Mouse (Mus musculus): Measurements from ENCODE around the gene Ninj2. TPM values are rescaled to one million over a fixed set of nuclear protein-coding genes. Genes with fewer than 3 reads are reported as not detected.

Gene Ninj2
- not detected in 2 replicates for polyA plus RNA-seq (2014; fragmentation: Nextera tagmentation; extraction: Ambion mirVana)

GRCm38 (mm10) chr6:120093100-120093499, at the start of gene Ninj2:
TSS of gene Ninj2 (plus strand) at chr6:120093350.
- no peaks in the 10 kb centered on the region for H3K27me3 ChIP-seq (ENCODE audit: control insufficient read depth, insufficient read depth, low read length)
- ATAC-seq (replicated peaks; ENCODE audit: insufficient number of reproducible peaks, low FRiP score, low TSS enrichment, low read depth) = no peak
- H3K4me1 ChIP-seq (ENCODE audit: control insufficient read depth, insufficient read depth, low read length) = no peaks in the 10 kb centered on the region
- no peak within 1 kb of the TSS for H3K27ac ChIP-seq (replicated peaks; ENCODE audit: low read depth, low read length)
- no peak within 1 kb of the TSS for H3K4me3 ChIP-seq (ENCODE audit: low read depth, low read length)
- H3K4me2 ChIP-seq (ENCODE audit: low read depth, low read length) = no peak within 1 kb of the TSS
- no peak within 1 kb of the TSS for H3K9ac ChIP-seq (replicated peaks; ENCODE audit: low read length)
- H3K9me3 ChIP-seq (replicated peaks; ENCODE audit: control insufficient read depth, low read length) = no peaks in the 10 kb centered on the region
- no peaks in the 10 kb centered on the region for H3K36me3 ChIP-seq (replicated peaks; ENCODE audit: control insufficient read depth, insufficient read depth, low read depth, low read length)
- no peak for DNase-seq (ENCODE audit: low spot score)
- WGBS = 57% methylated on average over 11 of the region's 11 CpGs

- DNase-seq (ENCODE audit: low spot score) (no peak), ATAC-seq (replicated peaks; ENCODE audit: insufficient number of reproducible peaks, low FRiP score, low TSS enrichment, low read depth) (no peak)
- Histone ChIP-seq H3K9me3 (replicated peaks; ENCODE audit: control insufficient read depth, low read length) (no peaks in the 10 kb centered on the region), H3K4me2 (ENCODE audit: low read depth, low read length) (no peak overlapping the region), H3K27me3 (ENCODE audit: control insufficient read depth, insufficient read depth, low read length) (no peaks in the 10 kb centered on the region), H3K4me3 (ENCODE audit: low read depth, low read length) (no peak overlapping the region), H3K9ac (replicated peaks; ENCODE audit: low read length) (no peak overlapping the region), H3K36me3 (replicated peaks; ENCODE audit: control insufficient read depth, insufficient read depth, low read depth, low read length) (no peaks in the 10 kb centered on the region), H3K4me1 (ENCODE audit: control insufficient read depth, insufficient read depth, low read length) (no peaks in the 10 kb centered on the region), H3K27ac (replicated peaks; ENCODE audit: low read depth, low read length) (no peak overlapping the region)
- 75% methylated on average over 4 of the region's 4 CpGs for WGBS
Observed at GRCm38 (mm10) chr6:120045406-120045805, 47.7 kb upstream of the Ninj2 start.

DNA sequence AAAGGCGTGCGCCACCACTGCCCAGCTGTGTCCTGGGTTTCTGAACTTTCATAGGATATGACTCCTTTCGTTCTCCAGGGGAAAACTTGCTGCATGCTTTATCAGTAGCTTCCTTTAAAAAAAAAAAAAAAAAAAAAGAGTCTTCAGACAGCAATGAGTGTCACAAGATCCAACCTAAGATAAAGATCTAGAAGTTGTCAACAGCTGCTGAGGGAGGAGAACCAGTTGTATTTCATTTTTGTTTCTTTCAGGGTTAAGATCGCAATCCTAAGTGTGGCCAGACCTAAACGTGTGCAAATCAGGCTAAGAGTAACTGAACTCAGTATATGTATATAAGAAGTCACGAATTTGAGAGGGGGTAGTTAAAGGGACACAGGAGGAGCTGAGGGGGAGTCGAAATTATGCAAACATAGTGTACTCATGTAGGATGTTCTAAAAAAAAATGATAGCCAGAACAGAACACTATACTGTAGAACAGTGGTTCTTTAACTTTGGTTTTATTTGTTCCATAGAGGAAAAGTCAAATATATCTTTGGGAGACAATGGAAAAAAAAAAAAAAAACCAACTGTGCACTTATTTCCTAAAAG, 45.4 kb upstream of the Ninj2 start:
- WGBS = 74% methylated on average over 7 of the region's 7 CpGs
- ATAC-seq (replicated peaks; ENCODE audit: insufficient number of reproducible peaks, low FRiP score, low TSS enrichment, low read depth) = no peak

GRCm38 (mm10) chr6:120054412-120054811, 38.7 kb upstream of the Ninj2 start:
- ATAC-seq (replicated peaks; ENCODE audit: insufficient number of reproducible peaks, low FRiP score, low TSS enrichment, low read depth) (no peak), DNase-seq (ENCODE audit: low spot score) (no peak)
- Histone ChIP-seq H3K9me3 (replicated peaks; ENCODE audit: control insufficient read depth, low read length) (no peaks in the 10 kb centered on the region), H3K36me3 (replicated peaks; ENCODE audit: control insufficient read depth, insufficient read depth, low read depth, low read length) (no peaks in the 10 kb centered on the region), H3K27ac (replicated peaks; ENCODE audit: low read depth, low read length) (no peak overlapping the region), H3K4me3 (ENCODE audit: low read depth, low read length) (no peak overlapping the region), H3K9ac (replicated peaks; ENCODE audit: low read length) (no peak overlapping the region), H3K27me3 (ENCODE audit: control insufficient read depth, insufficient read depth, low read length) (no peaks in the 10 kb centered on the region), H3K4me1 (ENCODE audit: control insufficient read depth, insufficient read depth, low read length) (no peaks in the 10 kb centered on the region), H3K4me2 (ENCODE audit: low read depth, low read length) (no peak overlapping the region)
- 80% methylated on average over 6 of the region's 6 CpGs for WGBS

More for the DNA sequence above, 45.4 kb upstream of the Ninj2 start:
- no peak overlapping the region for H3K4me3 ChIP-seq (ENCODE audit: low read depth, low read length)
- no peaks in the 10 kb centered on the region for H3K36me3 ChIP-seq (replicated peaks; ENCODE audit: control insufficient read depth, insufficient read depth, low read depth, low read length)
- no peak for DNase-seq (ENCODE audit: low spot score)
- no peaks in the 10 kb centered on the region for H3K4me1 ChIP-seq (ENCODE audit: control insufficient read depth, insufficient read depth, low read length)
- no peak overlapping the region for H3K27ac ChIP-seq (replicated peaks; ENCODE audit: low read depth, low read length)
- no peaks in the 10 kb centered on the region for H3K9me3 ChIP-seq (replicated peaks; ENCODE audit: control insufficient read depth, low read length)
- no peak overlapping the region for H3K9ac ChIP-seq (replicated peaks; ENCODE audit: low read length)
- no peak overlapping the region for H3K4me2 ChIP-seq (ENCODE audit: low read depth, low read length)
- no peaks in the 10 kb centered on the region for H3K27me3 ChIP-seq (ENCODE audit: control insufficient read depth, insufficient read depth, low read length)

GRCm38 (mm10) chr6:120055666-120056540, 37.2 kb upstream of the Ninj2 start:
- Histone ChIP-seq H3K27ac (replicated peaks; ENCODE audit: low read depth, low read length) (no peak overlapping the region), H3K4me3 (ENCODE audit: low read depth, low read length) (no peak overlapping the region), H3K27me3 (ENCODE audit: control insufficient read depth, insufficient read depth, low read length) (no peaks in the 10 kb centered on the region), H3K4me1 (ENCODE audit: control insufficient read depth, insufficient read depth, low read length) (no peaks in the 10 kb centered on the region), H3K9ac (replicated peaks; ENCODE audit: low read length) (no peak overlapping the region), H3K4me2 (ENCODE audit: low read depth, low read length) (no peak overlapping the region), H3K36me3 (replicated peaks; ENCODE audit: control insufficient read depth, insufficient read depth, low read depth, low read length) (no peaks in the 10 kb centered on the region), H3K9me3 (replicated peaks; ENCODE audit: control insufficient read depth, low read length) (no peaks in the 10 kb centered on the region)
- ATAC-seq (replicated peaks; ENCODE audit: insufficient number of reproducible peaks, low FRiP score, low TSS enrichment, low read depth) (no peak), DNase-seq (ENCODE audit: low spot score) (no peak)
- WGBS = 76% methylated on average over 2 of the region's 2 CpGs

DNA sequence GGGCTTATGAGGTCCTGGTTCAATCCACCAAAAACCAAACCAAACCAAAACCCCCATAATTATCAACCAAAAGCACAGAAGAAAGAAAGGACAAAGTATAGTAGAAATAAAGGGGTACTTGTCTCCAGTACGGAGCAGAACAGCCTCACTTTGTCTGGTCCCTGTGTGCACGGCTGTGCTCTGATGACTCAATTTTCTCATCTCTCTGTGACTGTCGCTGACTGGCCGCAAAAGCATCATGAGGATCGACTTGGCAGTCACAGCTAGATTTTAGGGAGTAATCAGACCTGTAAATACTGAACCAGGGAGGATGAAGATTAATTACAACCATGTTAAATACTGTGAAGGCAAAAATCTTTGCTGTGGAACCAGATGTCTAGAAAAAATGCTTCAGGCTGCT, 30.2 kb upstream of the Ninj2 start:
- Histone ChIP-seq H3K27ac (replicated peaks; ENCODE audit: low read depth, low read length) (no peak overlapping the region), H3K4me3 (ENCODE audit: low read depth, low read length) (no peak overlapping the region), H3K27me3 (ENCODE audit: control insufficient read depth, insufficient read depth, low read length) (no peaks in the 10 kb centered on the region), H3K4me1 (ENCODE audit: control insufficient read depth, insufficient read depth, low read length) (no peaks in the 10 kb centered on the region), H3K9ac (replicated peaks; ENCODE audit: low read length) (no peak overlapping the region), H3K4me2 (ENCODE audit: low read depth, low read length) (no peak overlapping the region), H3K9me3 (replicated peaks; ENCODE audit: control insufficient read depth, low read length) (no peaks in the 10 kb centered on the region), H3K36me3 (replicated peaks; ENCODE audit: control insufficient read depth, insufficient read depth, low read depth, low read length) (no peaks in the 10 kb centered on the region)
- WGBS = 80% methylated on average over 5 of the region's 5 CpGs
- no peak for ATAC-seq (replicated peaks; ENCODE audit: insufficient number of reproducible peaks, low FRiP score, low TSS enrichment, low read depth)
- DNase-seq (ENCODE audit: low spot score) = no peak

DNA sequence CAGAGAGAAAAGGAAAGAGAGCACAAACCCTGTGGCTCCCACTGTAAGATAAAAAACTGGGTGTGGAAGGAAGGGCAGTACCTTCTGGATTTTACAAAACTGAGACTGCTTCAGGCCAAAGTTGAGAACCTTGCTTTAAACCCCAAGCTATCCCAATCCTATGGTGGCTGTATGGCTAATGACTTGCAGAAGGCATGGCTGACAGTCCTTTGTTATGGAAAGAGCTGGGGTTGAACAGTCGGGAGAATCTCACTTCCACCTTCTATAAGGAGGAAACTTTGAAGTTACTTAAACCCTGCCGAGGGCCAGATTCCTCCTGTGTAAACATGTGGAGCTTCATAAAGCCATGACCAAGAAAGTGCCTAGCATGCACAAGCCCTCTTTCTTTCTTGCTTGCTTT, 28.5 kb upstream of the Ninj2 start:
- no peak for ATAC-seq (replicated peaks; ENCODE audit: insufficient number of reproducible peaks, low FRiP score, low TSS enrichment, low read depth)
- Histone ChIP-seq H3K9ac (replicated peaks; ENCODE audit: low read length) (no peak overlapping the region), H3K36me3 (replicated peaks; ENCODE audit: control insufficient read depth, insufficient read depth, low read depth, low read length) (no peaks in the 10 kb centered on the region), H3K27ac (replicated peaks; ENCODE audit: low read depth, low read length) (no peak overlapping the region), H3K4me1 (ENCODE audit: control insufficient read depth, insufficient read depth, low read length) (no peaks in the 10 kb centered on the region), H3K27me3 (ENCODE audit: control insufficient read depth, insufficient read depth, low read length) (no peaks in the 10 kb centered on the region), H3K4me2 (ENCODE audit: low read depth, low read length) (no peak overlapping the region), H3K9me3 (replicated peaks; ENCODE audit: control insufficient read depth, low read length) (no peaks in the 10 kb centered on the region), H3K4me3 (ENCODE audit: low read depth, low read length) (no peak overlapping the region)
- WGBS = 40% methylated on average over 2 of the region's 2 CpGs
- DNase-seq (ENCODE audit: low spot score) = no peak

DNA sequence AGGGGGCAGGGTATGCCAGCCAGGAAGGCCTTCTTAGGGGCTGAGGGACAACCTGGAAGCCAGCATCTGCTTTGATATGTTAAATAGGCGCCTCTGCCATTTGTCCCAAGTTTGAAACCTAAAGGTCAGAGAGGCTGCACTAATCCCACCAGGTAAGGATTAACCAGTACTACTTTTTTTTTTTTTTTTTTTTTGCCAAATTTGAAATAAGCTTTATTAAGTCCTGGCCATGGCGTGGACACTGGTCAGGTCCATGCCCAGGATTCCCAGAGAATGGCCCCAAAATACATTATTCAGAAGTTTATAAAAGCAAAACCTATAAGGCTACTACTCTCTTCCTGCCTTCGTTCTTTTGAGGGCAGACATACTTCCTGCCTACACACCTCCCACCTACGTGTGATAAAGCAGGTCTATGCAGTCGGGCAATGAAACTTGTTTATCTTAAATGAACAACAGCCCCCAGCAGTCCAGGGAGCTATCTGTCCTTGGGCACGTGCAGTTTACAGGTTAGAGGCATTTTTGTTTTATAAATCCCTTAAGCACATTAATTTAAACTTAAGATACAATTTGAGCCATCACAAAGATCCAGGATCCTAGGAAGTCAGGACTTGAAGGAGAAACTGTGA, 27.5 kb upstream of the Ninj2 start:
- Histone ChIP-seq H3K4me1 (ENCODE audit: control insufficient read depth, insufficient read depth, low read length) (no peaks in the 10 kb centered on the region), H3K4me2 (ENCODE audit: low read depth, low read length) (no peak overlapping the region), H3K4me3 (ENCODE audit: low read depth, low read length) (no peak overlapping the region), H3K27me3 (ENCODE audit: control insufficient read depth, insufficient read depth, low read length) (no peaks in the 10 kb centered on the region), H3K27ac (replicated peaks; ENCODE audit: low read depth, low read length) (no peak overlapping the region), H3K9me3 (replicated peaks; ENCODE audit: control insufficient read depth, low read length) (no peaks in the 10 kb centered on the region), H3K9ac (replicated peaks; ENCODE audit: low read length) (no peak overlapping the region), H3K36me3 (replicated peaks; ENCODE audit: control insufficient read depth, insufficient read depth, low read depth, low read length) (no peaks in the 10 kb centered on the region)
- no peak for DNase-seq (ENCODE audit: low spot score)
- no peak for ATAC-seq (replicated peaks; ENCODE audit: insufficient number of reproducible peaks, low FRiP score, low TSS enrichment, low read depth)
- 62% methylated on average over 6 of the region's 6 CpGs for WGBS
